Mouse (Mus musculus) ES-E14 (cell line): ENCODE data around the gene Psmg4.

Experiments
- HCFC1 ChIP-seq: IDR thresholded peaks from 2 replicates; pipeline ENCODE4 v1.6.1; 2012; ENCODE audit warnings: low read length, inconsistent platforms, borderline replicate concordance; ENCODE audit not compliant: insufficient read depth
- MAFK ChIP-seq: IDR thresholded peaks from 2 replicates; pipeline ENCODE4 v1.6.1; 2014; ENCODE audit warnings: mild to moderate bottlenecking, low read depth, low read length, inconsistent platforms; ENCODE audit not compliant: insufficient read depth
- ZNF384 ChIP-seq: IDR thresholded peaks from 2 replicates; pipeline ENCODE4 v1.6.1; 2012; ENCODE audit warnings: low read depth, low read length, inconsistent platforms

DNA sequence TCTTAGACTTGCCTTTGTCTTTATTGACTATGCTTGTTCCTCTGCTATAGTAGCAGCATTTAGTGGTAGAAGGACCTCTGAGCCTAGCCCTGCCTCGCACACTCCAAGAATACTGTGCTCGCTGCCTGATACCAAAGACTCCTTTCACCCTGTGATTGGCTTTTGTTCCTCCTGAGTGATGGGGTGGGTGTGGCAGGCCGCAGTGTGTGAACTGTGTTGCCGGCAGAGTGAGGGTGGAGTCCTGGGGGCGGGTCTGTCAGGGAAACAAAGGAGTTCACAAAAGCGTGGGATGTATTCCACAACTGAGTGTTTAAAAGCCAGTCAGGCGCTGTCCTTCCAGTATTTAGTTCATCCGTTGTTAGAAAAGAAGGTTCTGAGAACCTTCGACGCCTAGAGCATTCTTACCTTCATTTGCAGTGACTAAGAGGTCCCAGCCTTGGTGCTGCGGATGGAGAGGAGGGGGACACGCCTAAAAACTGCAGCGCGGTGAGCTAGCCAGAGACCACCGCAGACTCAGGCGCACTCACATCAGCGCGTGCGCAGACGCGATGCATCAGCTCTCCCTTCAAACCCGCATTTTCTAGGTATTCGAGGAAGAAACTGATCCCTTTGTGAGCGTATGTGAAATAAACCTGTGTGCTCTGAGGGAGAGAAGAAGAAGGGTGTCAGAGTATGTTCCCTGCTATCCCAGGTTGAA lies 31.6 kb upstream of the Psmg4 start:
- TF ChIP-seq HCFC1, result no peak
- no peak for TF ChIP-seq MAFK
- TF ChIP-seq ZNF384, result no peak
